Mouse (Mus musculus): ENCODE measurements at regions not wholly inside any gene's neighbourhood (a gene's known extent, or its start where the extent isn't known, plus 50 kb on each side); places are given as distances from the start of the nearest gene placed in this dataset.

GRCm38 (mm10) chr5:118880546-118880945 lies 320.1 kb downstream of the Med13l start:
- DNase-seq (ENCODE audit: low spot score): no peak

GRCm38 (mm10) chr5:118881886-118882285 lies 321.4 kb downstream of the Med13l start:
- DNase-seq (ENCODE audit: low spot score): peak; percentile 48

DNA sequence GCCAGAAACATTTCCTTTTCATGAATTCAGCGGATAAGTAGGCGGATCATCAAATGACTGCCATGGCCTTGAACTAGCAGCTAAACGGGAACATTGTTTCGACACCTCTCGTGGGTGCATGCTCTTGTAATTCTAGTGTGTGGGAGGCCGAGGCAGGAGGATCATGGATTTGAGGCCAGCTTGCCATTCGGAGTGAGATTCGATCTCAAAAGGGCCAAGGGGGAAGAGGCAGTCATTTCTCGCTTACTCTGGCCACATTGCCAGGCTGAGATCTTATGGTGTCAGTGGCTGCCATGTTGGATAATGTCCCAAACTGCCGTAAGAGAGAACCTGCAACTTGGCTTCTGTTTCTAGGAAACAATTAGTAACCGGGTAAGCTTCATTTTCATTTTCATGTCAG lies 327.7 kb downstream of the Med13l start:
- DNase-seq (ENCODE audit: low spot score): no peak

DNA sequence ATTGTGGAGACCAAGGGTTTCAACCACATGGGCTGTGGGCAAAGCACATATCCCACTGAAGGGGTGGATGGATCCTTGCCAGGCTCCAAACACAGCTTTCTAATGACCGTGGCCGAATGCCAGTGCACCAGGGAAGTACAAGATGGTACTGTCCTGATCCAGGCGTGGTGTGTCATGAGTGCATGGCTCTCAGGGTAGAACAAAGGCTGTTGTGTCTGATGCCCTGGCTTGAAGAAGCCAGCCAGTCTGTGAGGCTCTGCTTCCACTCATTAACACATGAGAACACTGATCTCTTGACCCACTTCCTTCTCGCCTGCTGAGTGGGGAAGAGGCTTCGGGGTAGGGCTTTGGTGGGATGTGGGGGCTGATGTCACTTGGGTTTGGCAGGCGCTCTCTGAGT lies 330.7 kb downstream of the Med13l start:
- DNase-seq (ENCODE audit: low spot score): no peak

GRCm38 (mm10) chr5:118908224-118908623 lies 347.7 kb downstream of the Med13l start:
- DNase-seq (ENCODE audit: low spot score): no peak

- DNase-seq (ENCODE audit: low spot score): no peak
These were observed 349.3 kb downstream of the Med13l start for GRCm38 (mm10) chr5:118909756-118910155.

- DNase-seq (ENCODE audit: low spot score): no peak
These were observed 353.8 kb downstream of the Med13l start for GRCm38 (mm10) chr5:118914191-118914750.

- no peak for DNase-seq (ENCODE audit: low spot score)
These were observed 362.9 kb downstream of the Med13l start for GRCm38 (mm10) chr5:118923357-118923756.

GRCm38 (mm10) chr5:118929037-118929436 lies 368.6 kb downstream of the Med13l start:
- DNase-seq (ENCODE audit: low spot score): no peak

DNA sequence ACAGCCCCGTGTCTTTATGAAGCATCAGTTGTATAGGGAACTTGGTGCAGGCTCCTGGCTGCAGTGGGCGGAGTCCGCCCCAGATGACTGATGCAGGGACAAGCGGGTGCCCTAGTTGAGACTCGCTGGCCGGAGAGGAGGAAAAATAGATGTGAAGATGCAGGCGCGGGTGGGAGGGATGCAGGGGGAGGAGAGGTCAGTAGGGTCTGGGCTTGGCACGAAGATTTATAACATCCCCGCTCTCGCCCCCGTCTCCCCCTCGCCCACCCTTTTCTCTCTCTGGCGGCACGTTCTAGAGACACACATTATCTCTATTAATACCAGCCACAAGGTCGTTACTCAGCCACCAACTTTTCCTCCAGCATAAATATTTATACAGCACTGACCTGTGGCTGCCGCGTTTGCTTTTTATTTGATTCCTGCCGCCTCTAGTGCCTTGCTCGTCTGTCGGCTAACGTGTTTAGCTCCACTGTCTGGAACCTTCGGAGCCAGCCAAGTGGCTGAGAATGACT lies 369.6 kb downstream of the Med13l start:
- DNase-seq (ENCODE audit: low spot score): no peak

DNA sequence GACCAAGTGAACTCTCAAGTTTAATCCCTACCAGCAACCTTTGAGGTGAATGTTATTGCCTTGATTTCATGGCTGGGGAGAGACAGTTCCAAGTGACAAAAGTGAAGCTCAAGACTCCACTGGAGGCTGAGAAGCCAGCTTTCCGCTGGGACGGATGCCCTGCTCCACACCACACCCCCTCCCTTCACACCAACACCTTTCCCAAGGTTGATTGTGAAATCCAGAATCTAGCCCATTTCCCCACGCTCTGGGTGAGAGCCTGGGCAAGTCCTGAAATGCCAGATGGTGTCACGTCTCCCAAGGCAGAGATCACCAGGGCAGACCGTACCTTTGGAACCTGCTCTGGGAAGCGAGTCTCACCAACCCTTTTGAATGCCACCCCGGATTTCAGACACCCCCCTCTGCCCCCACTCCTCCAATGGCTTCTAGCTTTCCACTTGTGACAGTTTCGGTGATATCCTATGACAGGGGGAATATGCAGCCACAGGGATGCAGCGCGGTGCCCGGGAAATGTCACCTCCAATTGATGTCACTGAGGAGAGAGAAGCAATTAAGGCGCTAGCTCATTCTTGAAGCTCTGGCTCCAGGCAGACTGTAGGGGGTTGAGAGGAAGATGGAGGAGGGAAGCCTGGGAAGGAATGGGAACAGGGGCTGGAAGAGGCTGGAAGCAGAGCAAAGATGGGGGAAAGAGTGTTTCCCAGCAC lies 379.0 kb downstream of the Med13l start:
- DNase-seq (ENCODE audit: low spot score): no peak

DNA sequence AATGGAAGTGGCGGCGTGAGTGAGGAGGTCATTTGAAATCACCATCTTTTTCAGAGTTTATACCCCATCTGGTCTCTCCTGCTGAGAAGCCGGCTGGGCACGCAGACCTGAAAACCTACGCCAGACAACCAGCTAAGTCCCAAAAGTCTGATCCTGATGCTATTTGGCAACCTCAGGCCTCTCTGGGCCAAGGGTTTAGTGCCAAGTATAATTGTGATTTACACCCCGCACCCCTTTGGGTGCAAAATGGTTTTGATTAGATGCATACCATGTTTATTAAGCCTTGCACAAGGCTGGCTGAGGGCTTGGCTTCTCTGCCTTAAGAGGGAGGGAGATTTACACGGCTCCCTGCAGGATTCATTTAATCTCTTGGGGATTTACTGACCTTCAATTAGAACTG lies 383.8 kb downstream of the Med13l start:
- DNase-seq (ENCODE audit: low spot score): no peak

DNA sequence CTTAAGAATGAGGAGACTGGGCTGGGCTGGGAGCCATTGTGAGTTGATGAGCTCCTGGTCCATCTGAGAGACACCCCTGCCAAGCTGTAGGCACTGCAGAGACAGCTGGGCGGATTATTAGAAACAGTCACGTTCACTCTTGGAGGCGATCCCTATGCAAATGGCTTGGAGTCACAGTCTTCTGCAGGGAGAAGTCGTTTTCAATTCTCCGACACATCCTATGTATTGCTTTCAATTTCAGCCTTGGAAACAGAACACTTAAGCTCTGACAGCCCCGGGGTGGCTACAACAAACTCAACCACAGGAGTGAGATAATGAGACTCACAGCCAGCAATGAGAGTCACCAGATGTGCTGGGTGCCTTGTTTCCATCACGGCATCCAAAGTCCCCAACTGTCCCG lies 385.6 kb downstream of the Med13l start:
- DNase-seq (ENCODE audit: low spot score): no peak

DNA sequence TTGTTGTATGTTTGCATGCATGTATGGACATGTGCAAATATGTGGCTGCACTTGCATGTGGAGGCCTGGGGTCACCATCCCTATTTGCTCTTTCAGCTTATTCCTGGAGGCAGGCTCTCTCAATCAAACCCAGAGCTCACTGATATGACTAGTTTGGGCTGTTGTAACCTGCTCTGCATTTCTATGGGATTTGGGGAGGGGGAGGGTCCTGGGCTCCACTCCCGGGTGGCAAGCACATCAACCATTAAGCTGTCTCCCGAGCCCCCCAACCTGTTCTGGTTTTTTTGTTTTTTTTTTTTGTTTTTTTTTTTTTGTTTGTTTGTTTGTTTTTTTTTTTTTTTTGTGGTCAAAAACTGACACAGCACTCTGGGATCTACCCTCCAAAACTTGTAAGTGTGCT lies 386.5 kb downstream of the Med13l start:
- DNase-seq (ENCODE audit: low spot score): no peak

- no peak for DNase-seq (ENCODE audit: low spot score)
These were observed 387.8 kb downstream of the Med13l start for GRCm38 (mm10) chr5:118948119-118948786.

GRCm38 (mm10) chr5:118951067-118951466 lies 390.6 kb downstream of the Med13l start:
- no peak for DNase-seq (ENCODE audit: low spot score)

DNA sequence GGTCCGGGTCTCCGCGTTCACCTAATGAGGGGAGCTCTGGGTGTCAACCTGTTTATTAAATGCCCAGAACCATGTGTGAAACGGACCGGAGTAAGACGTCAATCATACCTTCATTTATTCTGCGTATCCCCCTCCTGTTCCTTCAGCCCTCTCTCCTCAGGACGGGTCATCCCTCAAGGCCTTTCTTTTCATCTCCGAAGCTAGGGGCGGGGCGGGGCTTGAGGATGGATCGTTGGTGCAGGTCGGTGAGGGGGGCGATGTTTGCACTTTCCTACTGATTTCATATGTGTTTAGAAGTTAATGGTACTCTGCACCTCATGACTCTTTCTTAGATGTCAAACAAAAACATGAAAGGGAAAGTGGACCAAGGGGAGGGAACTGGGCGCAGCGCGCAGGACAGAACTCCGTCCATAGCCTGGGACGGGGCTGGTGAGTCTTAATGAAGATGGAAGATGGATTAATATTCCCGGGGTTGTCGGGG lies 400.1 kb downstream of the Med13l start:
- no peak for DNase-seq (ENCODE audit: low spot score)

- DNase-seq (ENCODE audit: low spot score): no peak
These were observed 400.6 kb downstream of the Med13l start for GRCm38 (mm10) chr5:118961091-118961490.

GRCm38 (mm10) chr5:118962152-118962551 lies 401.7 kb downstream of the Med13l start:
- DNase-seq (ENCODE audit: low spot score): no peak

DNA sequence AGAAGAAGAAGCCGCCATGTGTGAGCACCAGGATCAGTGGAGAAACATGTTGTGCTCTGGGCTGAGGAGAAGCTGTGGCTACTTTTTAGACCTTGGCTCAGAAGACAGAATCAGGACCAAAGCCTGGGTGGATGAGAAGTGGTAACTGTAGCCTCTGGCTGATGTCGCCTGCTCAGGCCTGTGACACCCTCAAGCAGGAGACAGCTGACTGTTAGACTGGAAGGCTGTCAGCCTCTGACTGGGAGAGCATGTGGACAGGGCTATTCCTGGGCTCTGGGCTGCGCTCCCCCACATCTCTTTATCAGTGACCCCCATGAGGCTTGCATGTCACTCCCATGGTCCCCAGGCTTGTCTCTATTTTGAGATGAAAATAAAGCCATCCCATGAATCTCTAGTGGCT lies 402.5 kb downstream of the Med13l start:
- DNase-seq (ENCODE audit: low spot score): no peak

DNA sequence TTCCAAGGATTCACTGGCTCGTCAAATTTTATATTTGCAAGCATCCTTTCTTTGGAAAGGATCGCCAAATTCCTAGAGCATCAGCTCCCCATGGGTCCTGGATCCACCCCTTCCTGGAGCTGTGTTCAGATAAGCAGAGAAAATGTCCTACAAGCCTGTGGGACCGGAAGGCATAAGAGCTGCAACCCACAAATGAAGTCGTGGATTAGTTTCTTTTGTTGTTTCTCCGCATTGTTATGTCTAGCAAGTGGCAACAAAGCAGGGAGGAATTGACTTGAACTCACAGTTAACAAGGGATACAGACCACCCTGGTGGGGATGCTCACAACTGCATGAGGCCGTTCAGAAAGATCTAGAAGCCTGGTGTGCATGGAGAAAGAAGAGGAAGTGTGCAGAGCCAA lies 406.4 kb downstream of the Med13l start:
- no peak for DNase-seq (ENCODE audit: low spot score)

- no peak for DNase-seq (ENCODE audit: low spot score)
These were observed 407.2 kb downstream of the Med13l start for GRCm38 (mm10) chr5:118967718-118968117.

- DNase-seq (ENCODE audit: low spot score): no peak
These were observed 414.7 kb downstream of the Med13l start for GRCm38 (mm10) chr5:118975147-118975546.
